Mouse (Mus musculus) megakaryocyte, embryonic 14.5 days (primary cell): ENCODE data around the gene Fam129a. TPM values are rescaled to one million over a fixed set of nuclear protein-coding genes. Genes with fewer than 3 reads are reported as not detected.

ENCODE experiments used
- H3K27me3 ChIP-seq: replicated peaks from 2 replicates; pipeline ENCODE3; 2012; ENCODE audit warnings: inconsistent platforms
- H3K36me3 ChIP-seq: replicated peaks from 2 replicates; pipeline ENCODE3; 2012; ENCODE audit warnings: low read length, inconsistent platforms, mixed read lengths
- H3K4me1 ChIP-seq: 2 replicates; pipeline ENCODE4 v1.6.1; 2012; ENCODE audit warnings: inconsistent platforms
- H3K4me3 ChIP-seq: replicated peaks from 2 replicates; pipeline ENCODE3; 2012; ENCODE audit warnings: moderate library complexity, mild to moderate bottlenecking, inconsistent platforms
- H3K9me3 ChIP-seq: 2 replicates; pipeline ENCODE4 v1.6.1; 2012; ENCODE audit warnings: inconsistent platforms
- FLI1 ChIP-seq: IDR thresholded peaks from 2 replicates; pipeline ENCODE4 v1.6.1; 2012; ENCODE audit warnings: low read length, inconsistent platforms, mixed read lengths
- GATA1 ChIP-seq: IDR thresholded peaks from 3 replicates; pipeline ENCODE4 v1.6.1; 2012; ENCODE audit warnings: mixed read lengths, low read length, inconsistent platforms, borderline replicate concordance
- polyA plus RNA-seq: library from polyadenylated mRNA; stranded (reverse); fragments of >175 nt; gene quantifications from 2 replicates; pipeline ENCODE4 v1.2.3, GENCODE M21; 2012; ENCODE audit warnings: low replicate concordance; ENCODE audit not compliant: insufficient read depth

Gene Fam129a
- 0.41 and 1.0 TPM in 2 replicates for polyA plus RNA-seq

DNA sequence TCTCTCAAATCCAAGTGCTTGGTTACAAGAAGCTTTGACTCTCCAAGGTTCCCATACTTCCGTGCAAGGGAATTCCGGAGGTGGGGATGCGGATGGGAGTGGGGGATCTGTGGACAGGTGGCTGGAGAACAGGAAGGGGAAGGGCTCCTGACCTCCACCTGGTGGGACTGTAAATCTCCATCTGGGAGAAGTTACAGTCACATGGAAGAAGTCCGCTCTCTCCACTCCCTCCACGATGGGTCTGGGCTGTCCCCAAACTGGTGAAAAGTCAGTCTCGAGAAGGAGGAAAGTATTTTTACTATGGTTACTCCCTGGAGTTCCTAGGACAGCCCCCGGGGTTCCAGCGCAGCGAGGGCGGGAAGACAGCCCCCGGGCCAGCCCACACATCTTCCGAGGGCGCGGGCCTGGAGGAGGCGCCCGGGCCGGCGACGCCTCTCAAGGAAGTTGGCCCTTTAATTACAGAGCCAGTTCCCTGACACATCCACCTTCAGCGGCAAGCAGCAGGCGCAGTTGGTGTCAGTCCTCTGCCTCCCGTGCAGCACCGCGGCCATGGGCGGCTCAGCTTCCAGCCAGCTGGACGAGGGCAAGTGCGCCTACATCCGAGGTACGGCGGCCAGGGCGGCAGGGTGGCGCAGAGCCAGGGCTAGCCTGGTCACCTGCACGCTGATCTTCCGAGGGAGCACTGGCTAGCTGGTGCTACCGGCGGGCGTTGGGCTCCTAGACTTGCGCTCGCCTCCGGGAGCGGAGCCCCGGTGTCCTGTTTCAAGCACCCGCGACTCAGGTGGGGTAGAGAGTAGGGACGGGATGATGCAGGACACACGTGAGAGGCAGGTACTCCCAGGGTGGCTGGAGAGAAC lies at the start of gene Fam129a:
Gene Fam129a (plus strand): TSS at position 206 of the 857 bp plus-strand sequence.
- Histone ChIP-seq H3K4me3 (peak within 1 kb of the TSS; percentile 95), H3K36me3 (no peaks in the 10 kb centered on the region), H3K4me1 (peaks cover 29% of the 10 kb centered on the region), H3K27me3 (peaks cover 18% of the 10 kb centered on the region), H3K9me3 (no peaks in the 10 kb centered on the region)
- TF ChIP-seq GATA1 (no peak), FLI1 (no peak)

DNA sequence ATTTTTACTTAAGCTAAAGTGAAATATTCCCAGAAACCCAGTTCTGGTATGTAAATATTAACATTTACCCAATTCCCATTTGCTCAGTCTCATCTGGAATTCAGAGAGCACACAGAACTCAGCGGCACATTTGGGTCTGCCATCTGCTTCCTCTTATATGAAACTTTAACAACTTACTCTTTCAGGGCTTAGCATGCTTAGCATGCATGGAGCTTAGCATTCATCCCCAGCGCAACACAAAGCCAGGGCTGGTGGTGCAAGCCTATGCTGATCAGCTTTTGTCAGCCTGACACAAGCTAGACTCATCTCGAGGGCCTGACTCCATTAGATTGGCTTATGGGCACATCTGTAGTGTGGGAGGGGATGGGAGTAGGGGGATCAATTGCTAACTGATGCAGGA lies 44.3 kb upstream of the Fam129a start:
- Histone ChIP-seq H3K9me3 (peaks cover 18% of the 10 kb centered on the region), H3K4me1 (no peaks in the 10 kb centered on the region), H3K27me3 (no peaks in the 10 kb centered on the region), H3K4me3 (peak overlapping the region; percentile 21), H3K36me3 (no peaks in the 10 kb centered on the region)
- no peak for TF ChIP-seq GATA1
- no peak for TF ChIP-seq FLI1

DNA sequence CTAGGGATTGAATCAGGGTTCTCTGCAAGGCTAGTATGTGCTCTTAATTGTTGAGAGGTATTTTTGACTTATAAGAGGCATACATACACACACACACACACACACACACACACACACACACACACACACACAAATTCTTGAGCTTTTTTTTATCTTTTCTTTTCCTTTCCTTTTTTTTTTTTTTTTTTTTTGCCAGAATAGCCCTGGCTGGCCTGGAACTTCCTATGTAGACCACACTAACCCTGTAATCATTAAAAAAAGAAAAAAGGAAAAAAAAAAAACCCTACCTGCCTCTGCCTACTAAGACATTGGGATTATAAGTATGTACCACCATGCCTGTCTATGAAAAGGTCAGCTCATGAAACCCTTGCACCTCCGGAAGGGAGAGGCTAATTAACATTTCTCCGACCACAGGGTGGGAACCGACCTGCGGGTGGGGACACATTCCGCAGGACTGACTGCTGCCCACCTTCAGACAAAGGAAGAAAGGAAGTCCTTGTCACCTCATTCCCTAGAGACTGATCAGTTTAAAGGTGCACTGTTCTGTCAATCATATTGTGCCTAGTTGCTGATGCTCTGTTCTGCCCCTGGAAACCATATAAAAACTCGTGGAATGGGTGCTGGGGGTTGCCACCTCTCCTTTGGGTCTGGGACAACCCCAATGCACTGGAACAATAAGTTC lies 27.0 kb upstream of the Fam129a start:
- Histone ChIP-seq H3K4me1 (no peaks in the 10 kb centered on the region), H3K4me3 (no peak overlapping the region)
- no peak for TF ChIP-seq GATA1
- no peak for TF ChIP-seq FLI1

DNA sequence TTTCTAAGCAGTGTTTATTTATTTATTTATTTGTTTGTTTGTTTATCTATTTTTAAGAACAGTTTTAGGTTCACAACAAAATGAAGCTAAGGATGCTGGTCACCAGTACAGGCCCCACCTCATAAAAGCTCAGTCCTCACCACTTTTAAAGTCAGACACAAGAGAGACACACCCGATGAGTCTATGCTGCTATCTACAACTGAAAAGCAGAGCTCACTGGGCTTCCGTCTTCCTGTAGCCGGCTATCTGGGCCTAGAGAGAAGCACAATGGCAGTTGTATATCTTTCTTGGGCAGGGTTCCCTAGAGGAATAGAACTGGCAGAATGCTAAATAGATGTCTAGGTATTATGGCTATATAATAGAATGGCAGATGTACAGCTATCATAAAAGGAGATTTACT lies 26.4 kb upstream of the Fam129a start:
- H3K4me1 ChIP-seq, result no peaks in the 10 kb centered on the region
- peaks cover 8% of the 10 kb centered on the region; the same call in 1 of the 2 replicates for H3K9me3 ChIP-seq
- no peak overlapping the region for H3K4me3 ChIP-seq
- H3K36me3 ChIP-seq, result no peaks in the 10 kb centered on the region
- peaks cover 4% of the 10 kb centered on the region for H3K27me3 ChIP-seq
- TF ChIP-seq GATA1 (no peak), FLI1 (no peak)

More for the DNA sequence above, 27.0 kb upstream of the Fam129a start:
- Histone ChIP-seq H3K9me3 (peaks cover 8% of the 10 kb centered on the region; the same call in 1 of the 2 replicates), H3K36me3 (no peaks in the 10 kb centered on the region), H3K27me3 (peaks cover 4% of the 10 kb centered on the region)

DNA sequence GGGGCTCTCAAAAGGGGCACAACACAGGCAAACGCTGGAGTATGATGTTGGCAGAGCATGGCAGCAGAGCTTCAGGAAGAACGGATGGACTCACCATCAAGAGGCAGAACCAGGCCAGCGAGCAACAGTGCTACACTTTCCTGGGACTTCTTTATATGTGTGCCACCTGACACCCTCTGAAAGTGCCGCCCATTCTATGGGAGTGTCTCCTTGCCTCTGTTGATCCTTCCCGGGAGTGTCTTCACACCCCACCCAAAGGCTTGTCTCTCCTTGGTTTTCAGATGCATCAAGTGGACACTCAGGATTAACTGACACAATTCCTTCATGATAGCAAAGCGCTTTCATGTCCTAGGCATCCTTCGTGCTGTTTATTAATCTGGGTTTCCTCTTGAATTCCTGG lies 25.4 kb upstream of the Fam129a start:
- TF ChIP-seq GATA1, result no peak
- no peak for TF ChIP-seq FLI1
- H3K4me3 ChIP-seq, result no peak overlapping the region
- no peaks in the 10 kb centered on the region for H3K4me1 ChIP-seq
- H3K36me3 ChIP-seq, result no peaks in the 10 kb centered on the region
- peaks cover 8% of the 10 kb centered on the region; the same call in 1 of the 2 replicates for H3K9me3 ChIP-seq
- H3K27me3 ChIP-seq, result peaks cover 4% of the 10 kb centered on the region

DNA sequence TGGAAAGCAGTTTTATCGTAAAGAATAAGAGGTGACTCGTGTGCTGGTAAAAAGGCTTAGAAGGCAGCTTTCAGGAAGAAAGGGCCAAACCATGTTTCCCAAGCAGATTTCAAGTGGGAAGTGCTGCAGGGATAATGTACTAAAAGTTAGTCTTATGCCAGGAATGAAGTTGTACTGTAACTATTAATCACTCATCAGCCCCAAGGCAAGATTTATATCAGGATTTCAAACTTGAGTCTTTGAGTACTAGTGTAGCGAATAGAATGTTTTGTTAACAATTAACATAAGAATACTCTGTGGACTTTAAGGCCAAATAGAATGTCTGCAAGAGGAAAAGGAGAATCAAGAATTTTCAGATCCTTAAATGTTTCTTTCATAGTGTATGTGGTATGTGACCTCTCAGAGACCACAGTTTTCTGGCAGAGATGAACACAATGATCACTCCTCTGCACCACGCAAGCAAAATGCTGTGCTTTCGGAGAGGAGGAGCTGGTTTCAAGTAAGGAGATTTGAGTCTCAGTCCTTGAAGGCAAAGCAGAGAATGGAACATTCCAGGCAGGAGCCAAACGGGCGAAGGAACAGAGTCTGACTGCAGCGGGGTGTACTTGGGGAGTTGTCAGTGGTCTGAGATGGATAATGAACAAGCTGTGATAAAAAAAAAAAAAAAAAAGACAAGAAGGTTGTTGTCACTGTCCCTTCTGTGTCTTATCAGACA lies 21.9 kb upstream of the Fam129a start:
- Histone ChIP-seq H3K4me3 (no peak overlapping the region), H3K36me3 (no peaks in the 10 kb centered on the region), H3K27me3 (peaks cover 4% of the 10 kb centered on the region), H3K4me1 (no peaks in the 10 kb centered on the region), H3K9me3 (peaks cover 8% of the 10 kb centered on the region; the same call in 1 of the 2 replicates)
- TF ChIP-seq FLI1 (no peak), GATA1 (no peak)

DNA sequence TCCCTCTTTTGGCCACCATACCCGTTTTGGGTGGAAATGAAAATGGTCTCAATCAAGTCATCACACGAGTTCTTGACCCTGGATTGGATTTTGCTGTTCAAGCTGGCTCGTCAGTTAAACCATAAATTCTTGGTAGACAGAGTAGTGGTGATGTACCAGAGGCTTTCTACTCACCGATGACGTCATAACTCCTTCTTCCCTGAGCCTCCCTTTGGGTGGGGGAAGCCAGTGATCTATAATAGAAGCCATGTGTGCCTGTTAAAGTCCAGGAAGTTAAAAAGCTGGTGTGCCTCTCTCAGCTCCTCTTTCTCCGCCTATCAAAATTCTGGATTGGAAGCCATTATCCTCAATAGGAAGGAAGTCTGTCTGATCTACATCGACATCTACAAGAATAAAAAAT lies 21.2 kb upstream of the Fam129a start:
- H3K36me3 ChIP-seq, result no peaks in the 10 kb centered on the region
- H3K4me1 ChIP-seq, result no peaks in the 10 kb centered on the region
- H3K9me3 ChIP-seq, result peaks cover 8% of the 10 kb centered on the region; the same call in 1 of the 2 replicates
- H3K27me3 ChIP-seq, result peaks cover 4% of the 10 kb centered on the region
- H3K4me3 ChIP-seq, result no peak overlapping the region
- TF ChIP-seq GATA1, result no peak
- no peak for TF ChIP-seq FLI1

DNA sequence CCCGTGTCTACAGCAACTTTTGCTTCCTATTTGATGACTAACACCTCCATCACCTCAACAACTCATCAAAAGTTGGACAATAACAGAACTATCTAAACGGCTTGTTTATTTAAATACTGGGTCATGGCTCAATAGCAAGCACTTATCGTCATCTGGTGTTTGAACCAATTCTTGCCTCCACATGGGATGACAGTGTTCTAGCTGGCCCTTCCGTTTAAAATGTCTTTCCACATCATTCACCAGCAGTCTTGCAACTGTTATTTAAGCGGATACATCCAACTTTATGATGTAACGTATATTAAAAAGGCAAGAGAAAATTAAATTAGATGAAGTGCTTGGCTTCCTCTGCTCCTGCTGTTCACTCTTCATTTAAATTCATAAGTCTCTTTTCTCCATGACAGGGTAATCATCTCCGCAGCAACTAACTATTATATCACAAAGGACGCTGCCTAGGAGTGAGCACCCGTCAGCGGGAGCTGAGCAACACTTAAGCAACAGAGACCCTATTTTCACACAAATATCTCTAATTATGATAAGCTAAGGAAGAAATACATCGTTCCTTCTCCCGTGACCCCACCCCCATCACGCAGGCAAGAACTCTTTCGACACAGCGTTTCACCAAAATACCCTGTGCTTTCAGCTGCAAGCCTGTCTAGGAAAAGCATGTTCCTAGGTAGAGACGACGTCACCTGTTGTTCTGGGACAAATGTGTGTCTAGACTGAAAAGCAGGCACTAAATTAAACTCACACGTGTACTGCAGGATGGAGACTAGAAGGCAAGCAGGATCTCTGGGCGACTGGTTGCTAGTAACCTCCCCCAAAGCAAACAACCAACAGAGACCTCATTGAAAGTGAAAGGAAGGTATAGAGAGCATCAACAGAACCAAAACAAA lies 20.2 kb upstream of the Fam129a start:
- TF ChIP-seq FLI1 (no peak), GATA1 (no peak)
- Histone ChIP-seq H3K4me3 (no peak overlapping the region), H3K9me3 (no peaks in the 10 kb centered on the region), H3K4me1 (no peaks in the 10 kb centered on the region), H3K36me3 (no peaks in the 10 kb centered on the region), H3K27me3 (no peaks in the 10 kb centered on the region)

DNA sequence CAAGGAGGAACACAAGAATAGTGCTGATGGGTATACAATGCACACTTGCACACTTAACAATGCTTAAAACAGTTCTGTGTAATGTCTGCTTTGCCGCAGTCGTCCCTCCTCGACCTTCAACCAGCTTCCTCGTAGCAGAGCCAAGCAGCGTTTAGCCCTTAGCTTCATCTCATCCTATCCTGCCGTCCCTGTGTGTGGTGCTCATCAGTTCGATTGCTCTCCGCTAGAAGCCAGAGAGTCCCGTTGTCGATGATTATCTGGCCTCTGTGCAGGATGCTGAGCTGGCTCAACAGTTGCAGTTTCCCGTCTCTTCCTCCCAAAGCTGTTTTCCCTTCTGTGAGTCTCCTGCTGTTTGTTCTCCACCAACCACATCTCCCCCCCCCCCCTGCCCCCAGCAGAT lies 10.4 kb upstream of the Fam129a start:
- H3K4me3 ChIP-seq, result no peak overlapping the region
- H3K27me3 ChIP-seq, result peaks cover 3% of the 10 kb centered on the region
- TF ChIP-seq GATA1 (no peak), FLI1 (no peak)
- 0 out of 2 replicates have a peak, but pooled peaks cover 3% of the 10 kb centered on the region for H3K4me1 ChIP-seq
- H3K9me3 ChIP-seq, result no peaks in the 10 kb centered on the region
- H3K36me3 ChIP-seq, result no peaks in the 10 kb centered on the region
